Mouse (Mus musculus) hindbrain, embryonic 15.5 days (tissue): ENCODE results near the gene Frmd5. TPM values are rescaled to one million over a fixed set of nuclear protein-coding genes. Genes with fewer than 3 reads are reported as not detected.
"Not testable (repeated sequence)": the region's sequence is repeated elsewhere in the genome, so short reads cannot be mapped to it uniquely, and the experiment has no call there.

ENCODE experiments used
- ATAC-seq: fragments of 200-750 bp; cut with Nextera tagmentation; 2 replicates; pipeline ENCODE4 v1.8.0; 2017; ENCODE audit warnings: low read depth, moderate number of reproducible peaks, moderate TSS enrichment; ENCODE audit not compliant: low FRiP score
- H3K27ac ChIP-seq: fragments of 300-500 bp; sonication (generic); replicated peaks from 2 replicates; pipeline ENCODE4 v1.5.1; 2015; ENCODE audit warnings: mild to moderate bottlenecking, inconsistent platforms
- H3K27me3 ChIP-seq: fragments of 300-500 bp; sonication (generic); 2 replicates; pipeline ENCODE4 v1.6.1; 2015; ENCODE audit warnings: control low read depth, inconsistent platforms
- H3K36me3 ChIP-seq: fragments of 300-500 bp; sonication (generic); 2 replicates; pipeline ENCODE4 v1.6.1; 2015; ENCODE audit warnings: control low read depth, inconsistent platforms
- H3K4me1 ChIP-seq: fragments of 300-500 bp; sonication (generic); replicated peaks from 2 replicates; pipeline ENCODE4 v1.6.1; 2015; ENCODE audit warnings: control low read depth, inconsistent platforms
- H3K4me2 ChIP-seq: fragments of 300-500 bp; sonication (generic); 2 replicates; pipeline ENCODE4 v1.6.1; 2015; ENCODE audit warnings: moderate library complexity, mild to moderate bottlenecking, inconsistent platforms
- H3K4me3 ChIP-seq: fragments of 300-500 bp; sonication (generic); 2 replicates; pipeline ENCODE4 v1.5.1; 2015; ENCODE audit warnings: mild to moderate bottlenecking, inconsistent platforms
- H3K9ac ChIP-seq: fragments of 300-500 bp; sonication (generic); 2 replicates; pipeline ENCODE4 v1.6.1; 2015; ENCODE audit warnings: inconsistent platforms
- H3K9me3 ChIP-seq: fragments of 300-500 bp; sonication (generic); 2 replicates; pipeline ENCODE4 v1.6.1; 2016; ENCODE audit warnings: control low read depth, inconsistent platforms
- WGBS: fragments of 180-500 bp; shearing (Covaris S2); methylation state at CpG from one replicate; pipeline ENCODE4 v1.1.7; 2015; 5-methylcytosine and 5-hydroxymethylcytosine counted together
- polyA plus RNA-seq: library from polyadenylated mRNA; unstranded; fragments of >200 nt; fragmentation: Nextera tagmentation; extraction: Ambion mirVana; gene quantifications from 2 replicates; pipeline ENCODE4 v1.2.1, GENCODE M21; 2015

Gene Frmd5
- polyA plus RNA-seq: 26.8 and 31.0 TPM in 2 replicates

DNA sequence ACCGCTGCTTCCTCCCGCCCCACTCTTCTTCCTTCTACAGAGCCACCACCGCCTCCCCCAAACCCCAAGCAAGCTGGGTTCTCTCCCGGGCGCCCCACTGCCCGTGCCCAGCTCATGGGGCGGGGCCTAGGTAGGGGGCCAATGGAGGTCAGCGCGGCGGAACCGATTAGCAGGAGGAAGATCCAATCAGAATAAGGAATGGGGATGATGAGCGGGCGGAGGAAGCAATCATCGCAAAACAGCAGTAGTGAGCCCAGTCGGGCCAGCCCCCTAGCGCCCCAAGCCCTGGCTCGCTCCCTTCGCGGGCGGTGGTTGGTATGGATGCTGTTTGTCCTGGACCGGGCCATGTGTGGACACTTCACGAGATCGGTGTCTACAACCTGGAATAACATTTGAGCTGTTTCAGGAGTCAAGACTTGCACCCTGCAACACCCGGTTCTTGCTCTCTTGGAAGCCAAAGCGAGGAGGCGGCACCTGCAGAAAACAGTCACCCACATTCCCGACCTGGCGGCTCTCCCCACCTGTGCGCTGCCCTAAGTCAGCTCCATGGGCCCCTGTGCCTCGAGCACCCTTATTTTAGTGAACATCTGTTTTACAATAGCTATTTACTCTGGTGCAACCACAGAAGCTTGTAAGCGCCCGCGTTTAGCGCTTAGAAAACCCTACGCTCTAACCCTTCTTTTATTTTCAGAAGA, at the start of gene Frmd5:
Gene Frmd5, minus strand, starts transcription at position 129 of the 695 bp plus-strand sequence.
- H3K27me3 ChIP-seq: no peaks in the 10 kb centered on the region
- H3K9me3 ChIP-seq: no peaks in the 10 kb centered on the region
- peak; percentile 98 for ATAC-seq
- under 1% methylated on average over 35 of the region's 35 CpGs for WGBS
- H3K27ac ChIP-seq: peak within 1 kb of the TSS; percentile 91
- H3K4me1 ChIP-seq: peaks cover 14% of the 10 kb centered on the region
- H3K4me2 ChIP-seq: peak within 1 kb of the TSS; percentile 90
- H3K4me3 ChIP-seq: peak within 1 kb of the TSS; percentile 87
- H3K9ac ChIP-seq: peak within 1 kb of the TSS; percentile 93
- H3K36me3 ChIP-seq: no peaks in the 10 kb centered on the region

DNA sequence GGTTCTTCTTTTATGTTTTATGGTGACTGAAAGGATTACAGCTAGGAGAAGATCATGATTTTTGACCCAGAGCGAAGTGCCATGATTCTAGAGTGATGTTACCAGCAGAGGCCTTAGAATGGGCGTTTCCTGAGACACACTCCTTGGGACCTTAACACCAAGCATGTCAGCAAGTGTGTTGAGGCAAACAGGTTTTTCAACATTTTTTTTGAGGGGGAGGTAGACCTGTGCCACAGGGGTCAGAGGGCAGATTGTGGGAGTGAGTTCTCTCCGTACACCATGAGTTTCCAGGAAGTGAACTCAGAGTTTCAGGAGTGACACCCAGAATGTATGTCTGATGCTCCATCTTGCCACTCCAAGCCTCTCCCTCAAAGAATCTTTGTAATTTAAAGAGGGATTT, 47.1 kb upstream of the Frmd5 start:
- no peaks in the 10 kb centered on the region for H3K4me1 ChIP-seq
- no peak for ATAC-seq
- no peak overlapping the region for H3K4me3 ChIP-seq
- 90% methylated on average over 3 of the region's 3 CpGs for WGBS
- no peaks in the 10 kb centered on the region for H3K27me3 ChIP-seq
- H3K4me2 ChIP-seq: no peak overlapping the region
- no peak overlapping the region for H3K27ac ChIP-seq
- H3K9me3 ChIP-seq: no peaks in the 10 kb centered on the region
- H3K36me3 ChIP-seq: no peaks in the 10 kb centered on the region
- no peak overlapping the region for H3K9ac ChIP-seq

GRCm38 (mm10) chr2:121852045-121852444, 45.2 kb upstream of the Frmd5 start:
- H3K27ac ChIP-seq: no peak overlapping the region
- WGBS: 87% methylated on average over 2 of the region's 2 CpGs
- no peak for ATAC-seq

GRCm38 (mm10) chr2:121846050-121846449, 39.2 kb upstream of the Frmd5 start:
- H3K27ac ChIP-seq: no peak overlapping the region
- WGBS: 76% methylated on average over 8 of the region's 8 CpGs
- no peaks in the 10 kb centered on the region for H3K27me3 ChIP-seq

More at GRCm38 (mm10) chr2:121852045-121852444, 45.2 kb upstream of the Frmd5 start:
- Histone ChIP-seq H3K36me3 (no peaks in the 10 kb centered on the region), H3K9ac (no peak overlapping the region), H3K4me3 (no peak overlapping the region), H3K4me2 (no peak overlapping the region), H3K27me3 (no peaks in the 10 kb centered on the region), H3K9me3 (no peaks in the 10 kb centered on the region), H3K4me1 (no peaks in the 10 kb centered on the region)

GRCm38 (mm10) chr2:121842249-121842648, 35.4 kb upstream of the Frmd5 start:
- 80% methylated on average over 3 of the region's 3 CpGs for whole genome bisulfite sequencing
- H3K27ac ChIP-seq: no peak overlapping the region
- H3K4me1 ChIP-seq: no peaks in the 10 kb centered on the region
- H3K9me3 ChIP-seq: no peaks in the 10 kb centered on the region
- no peaks in the 10 kb centered on the region for H3K27me3 ChIP-seq
- H3K36me3 ChIP-seq: no peaks in the 10 kb centered on the region
- H3K4me3 ChIP-seq: no peak overlapping the region
- H3K4me2 ChIP-seq: no peak overlapping the region
- no peak for ATAC-seq
- H3K9ac ChIP-seq: no peak overlapping the region

More at GRCm38 (mm10) chr2:121846050-121846449, 39.2 kb upstream of the Frmd5 start:
- Histone ChIP-seq H3K4me3 (no peak overlapping the region), H3K4me2 (no peak overlapping the region), H3K36me3 (no peaks in the 10 kb centered on the region), H3K4me1 (no peaks in the 10 kb centered on the region), H3K9me3 (no peaks in the 10 kb centered on the region), H3K9ac (no peak overlapping the region)
- no peak for ATAC-seq

GRCm38 (mm10) chr2:121841453-121841852, 34.6 kb upstream of the Frmd5 start:
- H3K4me2 ChIP-seq: no peak overlapping the region
- no peaks in the 10 kb centered on the region for H3K9me3 ChIP-seq
- H3K4me3 ChIP-seq: no peak overlapping the region
- H3K9ac ChIP-seq: no peak overlapping the region
- no peaks in the 10 kb centered on the region for H3K27me3 ChIP-seq
- no peaks in the 10 kb centered on the region for H3K36me3 ChIP-seq
- ATAC-seq: no peak
- 98% methylated on average over 3 of the region's 3 CpGs for WGBS
- no peaks in the 10 kb centered on the region for H3K4me1 ChIP-seq
- no peak overlapping the region for H3K27ac ChIP-seq

GRCm38 (mm10) chr2:121834926-121835325, 28.0 kb upstream of the Frmd5 start:
- H3K4me1 ChIP-seq: 0 out of 2 replicates have a peak, but pooled peaks cover 2% of the 10 kb centered on the region
- no peak overlapping the region for H3K4me2 ChIP-seq
- no peaks in the 10 kb centered on the region for H3K36me3 ChIP-seq
- H3K9ac ChIP-seq: no peak overlapping the region
- no peak for ATAC-seq
- no peaks in the 10 kb centered on the region for H3K27me3 ChIP-seq
- WGBS: 26% methylated on average over 3 of the region's 3 CpGs
- H3K27ac ChIP-seq: no peak overlapping the region
- H3K4me3 ChIP-seq: no peak overlapping the region
- H3K9me3 ChIP-seq: no peaks in the 10 kb centered on the region

GRCm38 (mm10) chr2:121832484-121832894, 25.6 kb upstream of the Frmd5 start:
- H3K36me3 ChIP-seq: no peaks in the 10 kb centered on the region
- ATAC-seq: no peak
- no peaks in the 10 kb centered on the region for H3K9me3 ChIP-seq
- H3K4me1 ChIP-seq: 0 out of 2 replicates have a peak, but pooled peaks cover 2% of the 10 kb centered on the region
- H3K27ac ChIP-seq: no peak overlapping the region
- WGBS: 10% methylated on average over 5 of the region's 5 CpGs
- no peak overlapping the region for H3K4me3 ChIP-seq
- H3K4me2 ChIP-seq: no peak overlapping the region
- no peaks in the 10 kb centered on the region for H3K27me3 ChIP-seq
- H3K9ac ChIP-seq: no peak overlapping the region

- Histone ChIP-seq H3K27me3 (no peaks in the 10 kb centered on the region), H3K4me3 (no peak overlapping the region), H3K4me1 (0 out of 2 replicates have a peak, but pooled peaks cover 2% of the 10 kb centered on the region), H3K27ac (no peak overlapping the region), H3K36me3 (no peaks in the 10 kb centered on the region), H3K9ac (no peak overlapping the region), H3K9me3 (no peaks in the 10 kb centered on the region), H3K4me2 (no peak overlapping the region)
- no peak for ATAC-seq
- WGBS: 85% methylated on average over 3 of the region's 3 CpGs
Observed at GRCm38 (mm10) chr2:121828411-121828810, 21.5 kb upstream of the Frmd5 start.

DNA sequence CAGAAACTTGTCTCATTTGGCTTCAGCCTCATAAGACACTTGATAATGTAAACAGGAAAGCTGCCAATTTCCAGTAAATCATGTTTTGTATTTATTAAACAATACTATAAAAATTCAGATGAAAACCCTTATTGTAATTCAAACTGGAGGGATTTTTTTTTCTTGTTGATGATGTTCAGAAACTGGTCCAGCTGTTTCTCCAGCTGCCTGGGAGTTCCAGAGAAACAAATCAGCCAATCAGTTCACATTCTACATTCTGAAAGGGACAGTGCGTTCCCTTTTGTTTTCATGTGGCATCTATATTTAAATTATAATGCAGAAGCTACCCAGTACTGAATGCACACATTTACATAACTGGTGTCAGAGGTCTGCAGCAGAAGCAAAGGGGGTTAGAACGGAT, 19.3 kb upstream of the Frmd5 start:
- WGBS: 26% methylated on average over 2 of the region's 2 CpGs
- no peaks in the 10 kb centered on the region for H3K36me3 ChIP-seq
- no peak overlapping the region for H3K9ac ChIP-seq
- no peaks in the 10 kb centered on the region for H3K27me3 ChIP-seq
- H3K4me1 ChIP-seq: no peaks in the 10 kb centered on the region
- no peak overlapping the region for H3K4me2 ChIP-seq
- no peak overlapping the region for H3K27ac ChIP-seq
- H3K9me3 ChIP-seq: no peaks in the 10 kb centered on the region
- no peak overlapping the region for H3K4me3 ChIP-seq
- no peak for ATAC-seq

DNA sequence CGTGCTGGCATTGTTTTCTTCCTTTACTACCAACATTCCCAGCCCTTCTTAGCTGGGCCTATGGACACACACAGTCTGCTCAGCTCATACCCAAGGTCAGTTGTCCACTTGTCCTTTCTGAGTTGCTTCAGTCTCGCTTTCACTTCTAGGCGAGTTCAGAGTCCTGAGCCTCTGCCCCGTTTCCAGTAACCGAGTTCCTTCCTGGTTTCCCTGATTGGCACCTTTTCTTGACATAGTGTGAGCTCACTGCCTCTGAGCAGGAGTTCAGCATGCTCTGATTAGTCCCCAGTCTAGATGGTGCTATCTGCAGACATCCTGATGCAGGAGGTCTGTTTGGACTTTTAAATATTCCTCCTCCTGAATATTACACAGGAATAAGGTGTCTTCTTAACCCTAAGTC, 17.8 kb upstream of the Frmd5 start:
- no peaks in the 10 kb centered on the region for H3K27me3 ChIP-seq
- H3K4me2 ChIP-seq: no peak overlapping the region
- no peak for ATAC-seq
- no peaks in the 10 kb centered on the region for H3K9me3 ChIP-seq
- 73% methylated on average over 5 of the region's 5 CpGs for WGBS
- no peak overlapping the region for H3K9ac ChIP-seq
- H3K36me3 ChIP-seq: no peaks in the 10 kb centered on the region
- no peak overlapping the region for H3K27ac ChIP-seq
- H3K4me3 ChIP-seq: no peak overlapping the region
- H3K4me1 ChIP-seq: no peaks in the 10 kb centered on the region

GRCm38 (mm10) chr2:121821787-121822186, 14.9 kb upstream of the Frmd5 start:
- Histone ChIP-seq H3K4me1 (no peaks in the 10 kb centered on the region), H3K27me3 (no peaks in the 10 kb centered on the region), H3K4me3 (no peak overlapping the region), H3K36me3 (no peaks in the 10 kb centered on the region), H3K9me3 (no peaks in the 10 kb centered on the region), H3K27ac (no peak overlapping the region), H3K4me2 (no peak overlapping the region), H3K9ac (no peak overlapping the region)
- no peak for ATAC-seq
- 87% methylated on average over 7 of the region's 7 CpGs for WGBS

DNA sequence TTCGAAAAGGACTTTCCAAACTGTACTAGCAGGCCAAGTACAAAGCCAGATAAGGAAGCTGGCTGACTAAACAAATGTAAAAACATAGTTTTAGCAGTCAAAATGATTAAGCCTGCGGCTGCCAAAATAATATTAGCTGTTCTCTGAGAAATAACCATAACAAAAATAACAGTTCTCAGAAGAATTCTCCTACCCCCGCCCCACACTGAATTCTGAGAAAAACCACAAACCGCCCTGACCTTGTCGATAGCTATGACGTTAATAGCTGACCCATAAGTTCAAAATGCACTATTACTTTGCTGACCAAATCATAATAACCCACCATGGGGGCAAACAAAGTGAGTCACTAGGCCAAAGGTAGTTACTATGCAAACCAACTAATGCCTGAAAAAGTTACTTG, 4.0 kb upstream of the Frmd5 start:
- not testable (repeated sequence) for H3K27me3 ChIP-seq, H3K4me3 ChIP-seq, H3K4me1 ChIP-seq, H3K9me3 ChIP-seq, H3K4me2 ChIP-seq, H3K36me3 ChIP-seq, ATAC-seq, H3K9ac ChIP-seq, H3K27ac ChIP-seq
- WGBS: 93% methylated on average over 6 of the region's 6 CpGs
